Mouse (Mus musculus) bone marrow, adult 2 months (tissue): Measurements from ENCODE around the gene Fcrlb. TPM values are rescaled to one million over a fixed set of nuclear protein-coding genes. Genes with fewer than 3 reads are reported as not detected.
"Not testable (repeated sequence)": the region's sequence is repeated elsewhere in the genome, so short reads cannot be mapped to it uniquely, and the experiment has no call there.

Experiments used
- H3K27ac ChIP-seq: fragments of 200-500 bp; 2 replicates; pipeline ENCODE4 v1.5.1; 2012; ENCODE audit warnings: low read depth, mild to moderate bottlenecking, control low read depth, inconsistent platforms, low read length; ENCODE audit not compliant: control insufficient read depth, poor library complexity, insufficient read depth
- H3K4me1 ChIP-seq: fragments of 200-500 bp; 2 replicates; pipeline ENCODE4 v1.6.1; 2011; ENCODE audit warnings: low read length; ENCODE audit not compliant: control insufficient read depth, insufficient read depth
- H3K4me3 ChIP-seq: fragments of 200-500 bp; replicated peaks from 2 replicates; pipeline ENCODE3; 2011; ENCODE audit warnings: mild to moderate bottlenecking, low read depth, low read length, control low read depth; ENCODE audit not compliant: control insufficient read depth
- CTCF ChIP-seq: fragments of 200-500 bp; IDR thresholded peaks from 2 replicates; pipeline ENCODE4 v1.5.1; 2011; ENCODE audit warnings: low read length, control low read depth; ENCODE audit not compliant: control insufficient read depth, insufficient read depth
- POLR2A ChIP-seq: fragments of 200-500 bp; IDR thresholded peaks from 2 replicates; pipeline ENCODE4 v1.6.1; 2011; ENCODE audit warnings: low read depth, mild to moderate bottlenecking, control low read depth, low read length, borderline replicate concordance; ENCODE audit not compliant: control insufficient read depth
- WGBS: fragments of 180-500 bp; shearing (Covaris S2); methylation state at CpG from one replicate; pipeline ENCODE4 v1.1.7; 2018; 5-methylcytosine and 5-hydroxymethylcytosine counted together
- polyA plus RNA-seq: library from polyadenylated mRNA; stranded (reverse); fragments of >200 nt; gene quantifications from 2 replicates; pipeline ENCODE4 v1.2.4, GENCODE M21; 2011; ENCODE audit warnings: low replicate concordance; ENCODE audit not compliant: missing spikeins, insufficient read depth, insufficient read length

Gene Fcrlb
- not detected in 2 replicates for polyA plus RNA-seq

DNA sequence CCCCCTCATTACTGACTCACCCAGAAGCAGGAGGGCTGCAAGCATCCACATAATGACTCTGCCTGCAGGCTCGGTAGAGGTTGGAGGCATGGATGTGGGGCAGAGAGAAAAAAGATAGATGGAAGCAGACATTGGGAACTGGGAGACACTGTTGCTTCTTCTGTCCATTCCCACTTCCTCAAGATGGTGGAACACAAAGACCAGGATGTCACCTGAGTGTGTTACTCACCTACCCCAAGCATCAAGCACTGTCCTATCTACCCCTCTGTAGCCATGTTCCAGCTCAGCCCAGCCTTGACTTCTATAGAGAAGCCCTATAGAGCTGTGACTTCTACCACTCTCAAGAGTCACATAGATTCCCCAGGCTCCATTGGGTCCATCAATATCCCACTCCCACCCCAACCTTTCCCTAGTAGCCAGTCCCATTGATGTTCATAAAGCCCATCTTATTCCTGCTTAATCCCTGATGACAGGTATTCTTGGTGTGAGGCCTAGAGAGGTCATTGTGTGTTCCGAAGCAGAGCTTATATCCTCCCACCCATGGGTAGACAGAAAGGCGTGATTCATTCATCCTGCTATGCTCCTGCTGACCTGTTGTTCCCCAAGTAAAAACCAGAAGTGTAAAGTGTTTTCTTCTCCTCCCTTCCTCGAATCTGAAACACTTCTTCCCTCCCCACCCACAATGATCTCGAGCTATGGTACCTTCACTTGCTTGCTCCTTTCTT lies at the start of gene Fcrlb:
Gene Fcrlb (minus strand): TSS at position 51 of the 725 bp plus-strand sequence.
- 63% methylated on average over 5 of the region's 5 CpGs for WGBS
- no peak within 1 kb of the TSS for H3K4me3 ChIP-seq
- TF ChIP-seq POLR2A: no peak
- no peak for TF ChIP-seq CTCF

GRCm38 (mm10) chr1:170962301-170962700 lies 49.6 kb upstream of the Fcrlb start:
- WGBS: 73% methylated on average over 2 of the region's 2 CpGs
- Histone ChIP-seq H3K27ac (no peak overlapping the region), H3K4me1 (peaks cover 2% of the 10 kb centered on the region), H3K4me3 (no peak overlapping the region)
- no peak for TF ChIP-seq CTCF
- TF ChIP-seq POLR2A: no peak

More for the DNA sequence above, at the start of gene Fcrlb:
- H3K4me1 ChIP-seq: 0 out of 2 replicates have a peak, but pooled peaks cover 2% of the 10 kb centered on the region
- no peak within 1 kb of the TSS for H3K27ac ChIP-seq

DNA sequence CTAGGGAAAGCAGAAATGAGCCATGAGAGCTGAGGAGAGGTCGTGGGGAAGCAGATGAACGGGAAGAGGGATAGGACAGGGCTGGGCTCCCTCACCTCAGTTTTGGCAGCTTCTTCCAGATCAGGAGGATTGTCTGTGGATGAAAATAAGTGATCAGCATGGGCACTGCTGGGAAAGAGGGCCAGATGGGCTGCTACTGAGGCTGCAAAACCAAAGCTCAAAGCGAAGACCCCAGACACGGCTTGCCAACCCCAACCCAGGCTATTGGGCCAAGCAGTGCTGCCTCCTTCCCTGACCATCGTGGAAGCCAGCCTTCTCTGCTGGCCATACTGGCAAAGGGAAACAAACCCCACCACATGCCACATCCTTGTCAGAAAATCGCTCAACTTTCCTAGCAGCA lies 48.4 kb upstream of the Fcrlb start:
- H3K4me3 ChIP-seq: no peak overlapping the region
- H3K4me1 ChIP-seq: peaks cover 2% of the 10 kb centered on the region
- 78% methylated on average over 6 of the region's 6 CpGs for WGBS
- no peak for TF ChIP-seq CTCF
- TF ChIP-seq POLR2A: no peak
- no peak overlapping the region for H3K27ac ChIP-seq

- 31% methylated on average over 2 of the region's 2 CpGs for WGBS
- H3K4me3 ChIP-seq: no peak overlapping the region
- H3K27ac ChIP-seq: peak overlapping the region; percentile 65; the same call in 1 of the 2 replicates
- peaks cover 2% of the 10 kb centered on the region for H3K4me1 ChIP-seq
- TF ChIP-seq CTCF (no peak), POLR2A (no peak)
Observed at GRCm38 (mm10) chr1:170959791-170960190, 47.0 kb upstream of the Fcrlb start.

DNA sequence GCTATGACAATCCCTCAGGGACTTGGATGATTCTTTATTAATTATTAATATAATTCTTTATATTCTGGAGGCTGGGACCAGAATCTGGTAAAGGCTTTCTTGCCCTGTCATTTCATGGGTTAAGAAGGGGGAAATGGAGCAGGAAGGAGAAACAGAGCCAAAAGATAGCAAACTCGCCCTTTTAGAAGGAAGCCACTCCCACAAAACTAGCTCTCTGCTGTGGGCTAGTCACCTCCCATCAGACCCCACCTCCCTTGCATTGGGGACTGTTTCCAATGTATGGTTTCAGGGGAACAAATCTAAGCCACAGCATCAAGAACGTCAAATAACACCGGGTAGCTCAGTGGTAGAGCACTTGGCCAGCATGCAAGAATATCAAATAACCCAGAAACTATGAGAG lies 45.5 kb upstream of the Fcrlb start:
- 19% methylated on average over 3 of the region's 3 CpGs for WGBS
- H3K27ac ChIP-seq: no peak overlapping the region
- TF ChIP-seq CTCF: no peak
- no peak for TF ChIP-seq POLR2A
- H3K4me1 ChIP-seq: peaks cover 2% of the 10 kb centered on the region
- no peak overlapping the region for H3K4me3 ChIP-seq

DNA sequence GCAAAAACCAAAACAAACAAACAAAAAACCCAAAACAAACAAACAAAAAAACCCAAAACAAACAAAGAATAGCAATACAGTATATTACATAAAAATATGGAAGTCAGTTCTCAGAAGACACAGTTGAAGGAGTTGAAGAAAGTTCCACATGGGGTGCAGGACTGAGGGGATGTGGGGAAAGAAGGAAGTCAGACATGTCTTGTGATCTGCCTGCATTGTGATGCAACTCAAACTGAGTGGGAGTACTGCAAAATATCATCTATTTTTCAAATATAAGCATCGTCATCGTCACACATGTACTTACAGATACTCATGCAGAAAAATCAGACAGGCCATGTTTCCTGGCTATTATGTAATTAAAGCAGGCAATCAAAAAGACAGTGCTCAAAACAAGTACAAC lies 40.5 kb upstream of the Fcrlb start:
- Histone ChIP-seq H3K27ac (no peak overlapping the region), H3K4me1 (no peaks in the 10 kb centered on the region; the same call in 1 of the 2 replicates), H3K4me3 (no peak overlapping the region)
- TF ChIP-seq CTCF (no peak), POLR2A (no peak)
- WGBS: 17% methylated on average over 2 of the region's 2 CpGs

DNA sequence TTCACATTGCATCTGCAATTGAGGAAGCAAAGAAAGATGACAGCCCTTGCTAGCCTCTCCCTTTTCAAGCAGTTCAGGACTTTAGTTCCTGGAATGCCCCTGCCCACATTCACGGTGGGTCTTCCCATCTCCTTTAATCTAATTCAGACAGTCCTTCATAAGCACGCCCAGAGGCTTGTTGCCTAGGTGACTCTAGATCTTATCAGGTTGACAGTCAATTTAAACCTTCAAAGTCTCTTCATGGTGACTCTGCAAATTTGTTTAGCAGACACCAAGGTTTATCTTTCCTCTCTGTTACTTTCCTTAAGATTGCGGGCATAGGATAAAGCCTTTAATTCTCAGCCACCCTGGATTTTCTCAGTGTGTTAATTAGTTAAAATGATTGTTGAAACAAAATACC lies 38.0 kb upstream of the Fcrlb start:
- Histone ChIP-seq H3K27ac (no peak overlapping the region), H3K4me3 (no peak overlapping the region), H3K4me1 (no peaks in the 10 kb centered on the region; the same call in 1 of the 2 replicates)
- WGBS: 47% methylated on average over 3 of the region's 3 CpGs
- TF ChIP-seq POLR2A (no peak), CTCF (no peak)

DNA sequence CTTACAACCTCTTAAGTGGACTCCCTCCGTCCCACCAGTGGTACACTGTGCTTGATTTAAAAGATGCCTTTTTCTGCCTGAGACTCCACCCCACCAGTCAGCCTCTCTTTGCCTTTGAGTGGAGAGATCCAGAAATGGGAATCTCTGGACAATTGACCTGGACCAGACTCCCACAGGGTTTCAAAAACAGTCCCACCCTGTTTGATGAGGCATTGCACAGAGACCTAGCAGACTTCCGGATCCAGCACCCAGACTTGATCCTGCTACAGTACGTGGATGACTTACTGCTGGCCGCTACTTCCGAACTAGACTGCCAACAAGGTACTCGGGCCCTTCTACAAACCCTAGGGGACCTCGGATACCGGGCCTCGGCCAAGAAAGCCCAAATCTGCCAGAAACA lies 32.2 kb upstream of the Fcrlb start:
- H3K27ac ChIP-seq, H3K4me3 ChIP-seq, H3K4me1 ChIP-seq: not testable (repeated sequence)
- WGBS: 79% methylated on average over 7 of the region's 9 CpGs

GRCm38 (mm10) chr1:170944151-170944550 lies 31.4 kb upstream of the Fcrlb start:
- WGBS: 93% methylated on average over 9 of the region's 9 CpGs
- H3K4me1 ChIP-seq, H3K4me3 ChIP-seq, H3K27ac ChIP-seq: not testable (repeated sequence)
